Mouse (Mus musculus): ENCODE measurements at regions not wholly inside any gene's neighbourhood (a gene's known extent, or its start where the extent isn't known, plus 50 kb on each side); places are given as distances from the start of the nearest gene placed in this dataset.

- Histone ChIP-seq H3K9me3 (ENCODE audit: control insufficient read depth, low read length) (no peaks in the 10 kb centered on the region), H3K4me1 (replicated peaks; ENCODE audit: control insufficient read depth, insufficient read depth, low read length) (no peaks in the 10 kb centered on the region), H3K36me3 (ENCODE audit: control insufficient read depth, insufficient read depth) (no peaks in the 10 kb centered on the region), H3K9ac (replicated peaks; ENCODE audit: low read depth, low read length) (no peak overlapping the region), H3K4me2 (ENCODE audit: low read length) (no peak overlapping the region), H3K4me3 (replicated peaks; ENCODE audit: low read length) (no peak overlapping the region), H3K27ac (ENCODE audit: low read length) (no peak overlapping the region), H3K27me3 (replicated peaks; ENCODE audit: control insufficient read depth, insufficient read depth, low read length) (no peaks in the 10 kb centered on the region)
- no peak for ATAC-seq
- 98% methylated on average over 8 of the region's 8 CpGs for WGBS
Measured at GRCm38 (mm10) chr3:19458386-19458785, 170.1 kb downstream of the 1700064H15Rik start.

GRCm38 (mm10) chr3:19457431-19457830, 171.0 kb downstream of the 1700064H15Rik start:
- Histone ChIP-seq H3K9me3 (ENCODE audit: control insufficient read depth, low read length) (no peaks in the 10 kb centered on the region), H3K4me2 (ENCODE audit: low read length) (no peak overlapping the region)
- WGBS, result 95% methylated on average over 2 of the region's 2 CpGs

GRCm38 (mm10) chr3:19455838-19456448, 172.5 kb downstream of the 1700064H15Rik start:
- H3K9ac ChIP-seq (replicated peaks; ENCODE audit: low read depth, low read length), result no peak overlapping the region
- 85% methylated on average over 4 of the region's 4 CpGs for WGBS
- no peaks in the 10 kb centered on the region for H3K4me1 ChIP-seq (replicated peaks; ENCODE audit: control insufficient read depth, insufficient read depth, low read length)
- no peak overlapping the region for H3K4me3 ChIP-seq (replicated peaks; ENCODE audit: low read length)
- no peaks in the 10 kb centered on the region for H3K27me3 ChIP-seq (replicated peaks; ENCODE audit: control insufficient read depth, insufficient read depth, low read length)
- H3K36me3 ChIP-seq (ENCODE audit: control insufficient read depth, insufficient read depth), result no peaks in the 10 kb centered on the region
- no peak overlapping the region for H3K27ac ChIP-seq (ENCODE audit: low read length)
- H3K4me2 ChIP-seq (ENCODE audit: low read length), result no peak overlapping the region
- no peak for ATAC-seq
- H3K9me3 ChIP-seq (ENCODE audit: control insufficient read depth, low read length), result no peaks in the 10 kb centered on the region

More at GRCm38 (mm10) chr3:19457431-19457830, 171.0 kb downstream of the 1700064H15Rik start:
- H3K27ac ChIP-seq (ENCODE audit: low read length), result no peak overlapping the region
- H3K4me1 ChIP-seq (replicated peaks; ENCODE audit: control insufficient read depth, insufficient read depth, low read length), result no peaks in the 10 kb centered on the region
- no peaks in the 10 kb centered on the region for H3K36me3 ChIP-seq (ENCODE audit: control insufficient read depth, insufficient read depth)
- ATAC-seq, result no peak
- no peaks in the 10 kb centered on the region for H3K27me3 ChIP-seq (replicated peaks; ENCODE audit: control insufficient read depth, insufficient read depth, low read length)
- H3K4me3 ChIP-seq (replicated peaks; ENCODE audit: low read length), result no peak overlapping the region
- H3K9ac ChIP-seq (replicated peaks; ENCODE audit: low read depth, low read length), result no peak overlapping the region

- Histone ChIP-seq H3K4me2 (ENCODE audit: low read length) (no peak overlapping the region), H3K27me3 (replicated peaks; ENCODE audit: control insufficient read depth, insufficient read depth, low read length) (no peaks in the 10 kb centered on the region), H3K4me3 (replicated peaks; ENCODE audit: low read length) (no peak overlapping the region), H3K36me3 (ENCODE audit: control insufficient read depth, insufficient read depth) (no peaks in the 10 kb centered on the region), H3K9ac (replicated peaks; ENCODE audit: low read depth, low read length) (no peak overlapping the region), H3K27ac (ENCODE audit: low read length) (no peak overlapping the region), H3K4me1 (replicated peaks; ENCODE audit: control insufficient read depth, insufficient read depth, low read length) (no peaks in the 10 kb centered on the region), H3K9me3 (ENCODE audit: control insufficient read depth, low read length) (no peaks in the 10 kb centered on the region)
- 61% methylated on average over 3 of the region's 3 CpGs for WGBS
- ATAC-seq, result no peak
Measured at GRCm38 (mm10) chr3:19451022-19451421, 177.5 kb downstream of the 1700064H15Rik start.

GRCm38 (mm10) chr3:19448931-19449330, 179.5 kb downstream of the 1700064H15Rik start:
- no peaks in the 10 kb centered on the region for H3K9me3 ChIP-seq (ENCODE audit: control insufficient read depth, low read length)
- ATAC-seq, result no peak
- no peak overlapping the region for H3K4me2 ChIP-seq (ENCODE audit: low read length)
- H3K27me3 ChIP-seq (replicated peaks; ENCODE audit: control insufficient read depth, insufficient read depth, low read length), result no peaks in the 10 kb centered on the region
- 64% methylated on average over 3 of the region's 3 CpGs for WGBS
- H3K9ac ChIP-seq (replicated peaks; ENCODE audit: low read depth, low read length), result no peak overlapping the region
- no peak overlapping the region for H3K4me3 ChIP-seq (replicated peaks; ENCODE audit: low read length)
- H3K4me1 ChIP-seq (replicated peaks; ENCODE audit: control insufficient read depth, insufficient read depth, low read length), result no peaks in the 10 kb centered on the region
- no peak overlapping the region for H3K27ac ChIP-seq (ENCODE audit: low read length)
- H3K36me3 ChIP-seq (ENCODE audit: control insufficient read depth, insufficient read depth), result no peaks in the 10 kb centered on the region

GRCm38 (mm10) chr3:19448192-19448591, 180.3 kb downstream of the 1700064H15Rik start:
- Histone ChIP-seq H3K27me3 (replicated peaks; ENCODE audit: control insufficient read depth, insufficient read depth, low read length) (no peaks in the 10 kb centered on the region), H3K27ac (ENCODE audit: low read length) (no peak overlapping the region), H3K9ac (replicated peaks; ENCODE audit: low read depth, low read length) (no peak overlapping the region), H3K4me1 (replicated peaks; ENCODE audit: control insufficient read depth, insufficient read depth, low read length) (no peaks in the 10 kb centered on the region), H3K36me3 (ENCODE audit: control insufficient read depth, insufficient read depth) (no peaks in the 10 kb centered on the region), H3K9me3 (ENCODE audit: control insufficient read depth, low read length) (no peaks in the 10 kb centered on the region), H3K4me3 (replicated peaks; ENCODE audit: low read length) (no peak overlapping the region), H3K4me2 (ENCODE audit: low read length) (no peak overlapping the region)
- ATAC-seq, result no peak
- WGBS, result 79% methylated on average over 2 of the region's 2 CpGs

GRCm38 (mm10) chr3:19447733-19448132, 180.7 kb downstream of the 1700064H15Rik start:
- Histone ChIP-seq H3K27ac (ENCODE audit: low read length) (no peak overlapping the region), H3K9me3 (ENCODE audit: control insufficient read depth, low read length) (no peaks in the 10 kb centered on the region), H3K9ac (replicated peaks; ENCODE audit: low read depth, low read length) (no peak overlapping the region), H3K36me3 (ENCODE audit: control insufficient read depth, insufficient read depth) (no peaks in the 10 kb centered on the region), H3K4me3 (replicated peaks; ENCODE audit: low read length) (no peak overlapping the region), H3K27me3 (replicated peaks; ENCODE audit: control insufficient read depth, insufficient read depth, low read length) (no peaks in the 10 kb centered on the region), H3K4me1 (replicated peaks; ENCODE audit: control insufficient read depth, insufficient read depth, low read length) (no peaks in the 10 kb centered on the region), H3K4me2 (ENCODE audit: low read length) (no peak overlapping the region)
- no peak for ATAC-seq
- 89% methylated on average over 1 of the region's 1 CpGs for WGBS

GRCm38 (mm10) chr3:19444914-19445313, 183.6 kb downstream of the 1700064H15Rik start:
- Histone ChIP-seq H3K4me3 (replicated peaks; ENCODE audit: low read length) (no peak overlapping the region), H3K27ac (ENCODE audit: low read length) (no peak overlapping the region), H3K4me2 (ENCODE audit: low read length) (no peak overlapping the region), H3K9ac (replicated peaks; ENCODE audit: low read depth, low read length) (no peak overlapping the region), H3K9me3 (ENCODE audit: control insufficient read depth, low read length) (no peaks in the 10 kb centered on the region), H3K4me1 (replicated peaks; ENCODE audit: control insufficient read depth, insufficient read depth, low read length) (no peaks in the 10 kb centered on the region), H3K36me3 (ENCODE audit: control insufficient read depth, insufficient read depth) (no peaks in the 10 kb centered on the region), H3K27me3 (replicated peaks; ENCODE audit: control insufficient read depth, insufficient read depth, low read length) (no peaks in the 10 kb centered on the region)
- ATAC-seq, result no peak
- 52% methylated on average over 2 of the region's 2 CpGs for WGBS

- WGBS, result 61% methylated on average over 1 of the region's 1 CpGs
- Histone ChIP-seq H3K4me1 (replicated peaks; ENCODE audit: control insufficient read depth, insufficient read depth, low read length) (no peaks in the 10 kb centered on the region), H3K9ac (replicated peaks; ENCODE audit: low read depth, low read length) (no peak overlapping the region), H3K36me3 (ENCODE audit: control insufficient read depth, insufficient read depth) (no peaks in the 10 kb centered on the region), H3K27me3 (replicated peaks; ENCODE audit: control insufficient read depth, insufficient read depth, low read length) (no peaks in the 10 kb centered on the region), H3K27ac (ENCODE audit: low read length) (no peak overlapping the region), H3K4me3 (replicated peaks; ENCODE audit: low read length) (no peak overlapping the region), H3K4me2 (ENCODE audit: low read length) (no peak overlapping the region), H3K9me3 (ENCODE audit: control insufficient read depth, low read length) (no peaks in the 10 kb centered on the region)
- ATAC-seq, result no peak
Measured at GRCm38 (mm10) chr3:19441827-19442226, 186.7 kb downstream of the 1700064H15Rik start.

- 90% methylated on average over 4 of the region's 4 CpGs for WGBS
- H3K27ac ChIP-seq (ENCODE audit: low read length), result no peak overlapping the region
- H3K4me2 ChIP-seq (ENCODE audit: low read length), result no peak overlapping the region
- ATAC-seq, result no peak
- no peak overlapping the region for H3K9ac ChIP-seq (replicated peaks; ENCODE audit: low read depth, low read length)
- no peaks in the 10 kb centered on the region for H3K27me3 ChIP-seq (replicated peaks; ENCODE audit: control insufficient read depth, insufficient read depth, low read length)
- H3K36me3 ChIP-seq (ENCODE audit: control insufficient read depth, insufficient read depth), result no peaks in the 10 kb centered on the region
- no peaks in the 10 kb centered on the region for H3K9me3 ChIP-seq (ENCODE audit: control insufficient read depth, low read length)
- H3K4me3 ChIP-seq (replicated peaks; ENCODE audit: low read length), result no peak overlapping the region
- H3K4me1 ChIP-seq (replicated peaks; ENCODE audit: control insufficient read depth, insufficient read depth, low read length), result no peaks in the 10 kb centered on the region
Measured at GRCm38 (mm10) chr3:19430159-19430558, 198.3 kb downstream of the 1700064H15Rik start.
